Mouse (Mus musculus) thymus, adult 2 months (tissue): Measurements from ENCODE around the gene Lrfn1. TPM values are rescaled to one million over a fixed set of nuclear protein-coding genes. Genes with fewer than 3 reads are reported as not detected.
"Not testable (repeated sequence)": the region's sequence is repeated elsewhere in the genome, so short reads cannot be mapped to it uniquely, and the experiment has no call there.

Experiments
- DNase-seq: peaks from one replicate; pipeline ENCODE4 v3.0.0; 2021
- H3K27ac ChIP-seq: fragments of 200-500 bp; 2 replicates; pipeline ENCODE4 v1.5.1; 2012; ENCODE audit warnings: low read length, control low read depth; ENCODE audit not compliant: control insufficient read depth, insufficient read depth
- H3K27me3 ChIP-seq: fragments of 200-500 bp; 2 replicates; pipeline ENCODE4 v1.6.1; 2012; ENCODE audit warnings: mild to moderate bottlenecking, low read length, moderate library complexity, mixed read lengths; ENCODE audit not compliant: control insufficient read depth, insufficient read depth
- H3K36me3 ChIP-seq: fragments of 200-500 bp; 2 replicates; pipeline ENCODE4 v1.6.1; 2012; ENCODE audit warnings: mild to moderate bottlenecking, low read length, moderate library complexity; ENCODE audit not compliant: control insufficient read depth, insufficient read depth
- H3K4me1 ChIP-seq: fragments of 200-500 bp; replicated peaks from 2 replicates; pipeline ENCODE4 v1.6.1; 2012; ENCODE audit warnings: low read length; ENCODE audit not compliant: control insufficient read depth, insufficient read depth
- H3K4me3 ChIP-seq: fragments of 200-500 bp; 2 replicates; pipeline ENCODE4 v1.5.1; 2012; ENCODE audit warnings: mild to moderate bottlenecking, low read length, control low read depth, moderate library complexity; ENCODE audit not compliant: control insufficient read depth, insufficient read depth
- CTCF ChIP-seq: fragments of 200-500 bp; IDR thresholded peaks from 2 replicates; pipeline ENCODE4 v1.5.1; 2012; ENCODE audit warnings: mild to moderate bottlenecking, control low read depth, low read length, moderate library complexity, borderline replicate concordance; ENCODE audit not compliant: control insufficient read depth, poor library complexity, insufficient read depth; ENCODE audit errors: extremely low read depth
- POLR2A ChIP-seq: fragments of 200-500 bp; IDR thresholded peaks from 2 replicates; pipeline ENCODE4 v1.6.1; 2012; ENCODE audit warnings: mild to moderate bottlenecking, low read length, control low read depth, moderate library complexity; ENCODE audit not compliant: control insufficient read depth, poor library complexity, insufficient read depth; ENCODE audit errors: extremely low read depth
- WGBS: fragments of 180-500 bp; shearing (Covaris S2); methylation state at CpG from one replicate; pipeline ENCODE4 v1.1.7; 2018; 5-methylcytosine and 5-hydroxymethylcytosine counted together
- polyA plus RNA-seq: library from polyadenylated mRNA; depleted of rRNA; stranded (reverse); fragments of >200 nt; gene quantifications from 2 replicates; pipeline ENCODE4 v1.2.3, GENCODE M21; 2012; rRNA removed

Lrfn1 gene
- polyA plus RNA-seq, 1 experiment: 7.6 TPM

DNA sequence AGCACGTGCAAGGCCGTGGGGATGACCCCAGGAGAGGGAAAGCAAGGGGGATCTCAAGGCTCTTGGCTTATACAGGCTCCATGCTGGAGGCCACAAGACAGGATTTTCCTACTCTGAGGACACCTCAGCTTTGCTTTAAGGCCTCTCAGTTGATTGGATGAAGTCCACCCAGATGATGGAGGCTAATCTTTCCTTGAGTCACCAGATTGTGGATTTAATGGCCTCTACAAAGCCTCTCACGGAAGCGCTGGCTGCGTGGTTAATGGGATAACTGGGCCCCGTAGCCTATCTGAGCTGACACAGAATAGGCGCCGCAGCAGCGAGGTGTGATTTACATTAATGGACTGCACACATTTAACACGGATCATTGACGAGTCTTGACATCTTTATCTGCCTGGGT is 43.6 kb downstream of the Lrfn1 start:
- no peak for DNase-seq
- Histone ChIP-seq H3K36me3 (no peaks in the 10 kb centered on the region), H3K4me1 (peaks cover 3% of the 10 kb centered on the region; the same call in 1 of the 2 replicates), H3K4me3 (no peak overlapping the region), H3K27ac (no peak overlapping the region), H3K27me3 (no peaks in the 10 kb centered on the region)
- TF ChIP-seq POLR2A: no peak
- TF ChIP-seq CTCF: no peak
- WGBS: 93% methylated on average over 11 of the region's 11 CpGs

DNA sequence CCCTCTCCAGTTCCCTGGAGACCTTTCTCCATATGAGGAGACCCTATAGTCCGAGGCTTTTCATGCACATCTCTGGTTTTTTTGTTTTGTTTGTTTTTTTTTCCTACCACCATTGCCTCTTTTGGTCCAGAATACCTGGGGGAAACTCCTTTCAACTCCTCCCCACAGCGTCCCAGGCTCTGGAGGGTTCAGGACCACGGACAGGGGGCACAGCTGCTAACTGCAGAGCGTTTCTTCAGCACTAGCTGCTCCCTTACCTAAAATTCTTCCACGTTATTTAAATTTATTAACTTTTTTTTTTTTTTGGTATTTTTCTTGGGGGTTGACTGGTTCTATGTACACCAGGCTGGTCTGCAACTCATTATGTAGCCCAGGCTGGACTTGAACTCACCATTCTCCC is 53.8 kb downstream of the Lrfn1 start:
- H3K27me3 ChIP-seq: no peaks in the 10 kb centered on the region
- H3K4me1 ChIP-seq: no peaks in the 10 kb centered on the region
- peak; percentile 16 for DNase-seq
- no peak overlapping the region for H3K4me3 ChIP-seq
- H3K36me3 ChIP-seq: no peaks in the 10 kb centered on the region
- WGBS: 8% methylated on average over 5 of the region's 5 CpGs
- H3K27ac ChIP-seq: no peak overlapping the region
- TF ChIP-seq POLR2A (no peak), CTCF (no peak)

DNA sequence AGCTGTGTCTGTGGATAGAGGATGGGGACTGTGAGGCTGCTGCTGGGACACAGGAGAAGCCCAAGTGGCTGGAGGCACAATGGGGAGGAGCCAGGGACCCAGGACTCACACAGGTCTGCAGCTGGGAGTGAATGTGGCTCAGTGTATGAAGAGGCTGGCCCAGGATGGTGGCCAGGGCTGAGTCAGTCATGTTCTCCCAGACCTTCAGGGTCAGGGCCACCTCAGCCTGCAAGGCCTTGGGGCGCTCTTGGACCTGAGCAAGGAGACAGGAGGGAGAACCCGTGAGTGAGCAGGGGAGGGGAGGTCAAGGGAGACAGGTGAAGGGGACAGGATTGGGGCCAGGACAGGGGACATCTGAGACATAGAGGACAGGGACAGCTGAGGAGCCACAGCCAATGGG is 57.3 kb downstream of the Lrfn1 start:
- DNase-seq, H3K36me3 ChIP-seq, H3K27ac ChIP-seq, H3K27me3 ChIP-seq, H3K4me1 ChIP-seq, H3K4me3 ChIP-seq: not testable (repeated sequence)
- WGBS: 100% methylated on average over 2 of the region's 2 CpGs

GRCm38 (mm10) chr7:28510405-28510974 is 58.7 kb downstream of the Lrfn1 start, which contains the start of gene Ifnl2:
Gene Ifnl2, minus strand, starts transcription at chr7:28510455.
- not testable (repeated sequence) for H3K4me3 ChIP-seq, DNase-seq, H3K27ac ChIP-seq, H3K36me3 ChIP-seq, H3K27me3 ChIP-seq, H3K4me1 ChIP-seq
- WGBS: 60% methylated on average over 8 of the region's 8 CpGs

- Histone ChIP-seq H3K27me3 (no peaks in the 10 kb centered on the region), H3K27ac (no peak overlapping the region), H3K4me3 (no peak overlapping the region), H3K36me3 (no peaks in the 10 kb centered on the region), H3K4me1 (no peaks in the 10 kb centered on the region)
- no peak for TF ChIP-seq CTCF
- TF ChIP-seq POLR2A: no peak
- no peak for DNase-seq
- 79% methylated on average over 8 of the region's 8 CpGs for WGBS
These were observed 59.7 kb downstream of the Lrfn1 start for GRCm38 (mm10) chr7:28511441-28511840.

Other genes with a start within 250 kb of the Lrfn1 start
- 4.6 and 5.8 TPM in 2 replicates for gene Eid2, start 184.1 kb upstream of the Lrfn1 start, polyA plus RNA-seq
- 8.7 and 11.8 TPM in 2 replicates for gene Eid2b, start 174.2 kb upstream of the Lrfn1 start, polyA plus RNA-seq
- 0.24 TPM in 1 of 2 replicates, not detected in the other for gene Selenov, start 160.8 kb upstream of the Lrfn1 start, polyA plus RNA-seq
- gene Dll3, start 149.7 kb upstream of the Lrfn1 start, polyA plus RNA-seq: 1.1 and 1.3 TPM in 2 replicates
- 100 and 102 TPM in 2 replicates for gene Timm50, start 139.9 kb upstream of the Lrfn1 start, polyA plus RNA-seq
- 241 and 245 TPM in 2 replicates for gene Supt5, start 113.2 kb upstream of the Lrfn1 start, polyA plus RNA-seq
- gene Rps16, start 101.3 kb upstream of the Lrfn1 start, polyA plus RNA-seq: 1,733 and 1,891 TPM in 2 replicates
- 187 and 211 TPM in 2 replicates for gene Plekhg2, start 79.4 kb upstream of the Lrfn1 start, polyA plus RNA-seq
- gene Zfp36, start 71.7 kb upstream of the Lrfn1 start, polyA plus RNA-seq: 152 and 159 TPM in 2 replicates
- 56.0 and 65.3 TPM in 2 replicates for gene Med29, start 59.3 kb upstream of the Lrfn1 start, polyA plus RNA-seq
- gene Paf1, start 59.0 kb upstream of the Lrfn1 start, polyA plus RNA-seq: 146 and 182 TPM in 2 replicates
- 180 and 194 TPM in 2 replicates for gene Gmfg, start 14.5 kb upstream of the Lrfn1 start, polyA plus RNA-seq
- 0.59 and 0.77 TPM in 2 replicates for gene Ifnl2, start 58.5 kb downstream of the Lrfn1 start, polyA plus RNA-seq
- gene Ifnl3, start 70.9 kb downstream of the Lrfn1 start, polyA plus RNA-seq: 0.37 and 0.78 TPM in 2 replicates
- 2.1 and 2.4 TPM in 2 replicates for gene Sycn, start 88.9 kb downstream of the Lrfn1 start, polyA plus RNA-seq
- 1.4 TPM in 2 replicates for gene Nccrp1, start 95.3 kb downstream of the Lrfn1 start, polyA plus RNA-seq
- gene Samd4b, start 146.2 kb downstream of the Lrfn1 start, polyA plus RNA-seq: 118 and 139 TPM in 2 replicates
- 32.8 and 37.7 TPM in 2 replicates for gene Pak4, start 146.2 kb downstream of the Lrfn1 start, polyA plus RNA-seq
- gene Acp7, start 179.4 kb downstream of the Lrfn1 start, polyA plus RNA-seq: 0.69 and 0.92 TPM in 2 replicates
- gene Fbxo27, start 240.9 kb downstream of the Lrfn1 start, polyA plus RNA-seq: 19.1 and 26.5 TPM in 2 replicates